Mouse (Mus musculus) intestine, embryonic 14.5 days (tissue): ENCODE results near the gene Kctd20. TPM values are rescaled to one million over a fixed set of nuclear protein-coding genes. Genes with fewer than 3 reads are reported as not detected.

ENCODE experiments used
- ATAC-seq: fragments of 200-750 bp; cut with Nextera tagmentation; replicated peaks from 2 replicates; pipeline ENCODE4 v1.8.0; 2017; ENCODE audit warnings: low read depth, moderate number of reproducible peaks, moderate TSS enrichment, moderate library complexity; ENCODE audit not compliant: low FRiP score, low TSS enrichment
- DNase-seq: peaks from one replicate; pipeline ENCODE4 v3.0.0-alpha.2; 2018; ENCODE audit warnings: low spot score
- H3K27ac ChIP-seq: fragments of 300-500 bp; sonication (generic); 2 replicates; pipeline ENCODE4 v1.5.1; 2014; ENCODE audit warnings: low read depth, mild to moderate bottlenecking, control low read depth
- H3K27me3 ChIP-seq: fragments of 300-500 bp; sonication (generic); replicated peaks from 2 replicates; pipeline ENCODE4 v1.6.1; 2014; ENCODE audit warnings: low read length, control low read depth; ENCODE audit not compliant: control insufficient read depth, insufficient read depth
- H3K36me3 ChIP-seq: fragments of 300-500 bp; sonication (generic); 2 replicates; pipeline ENCODE4 v1.6.1; 2014; ENCODE audit warnings: low read length, control low read depth; ENCODE audit not compliant: control insufficient read depth, insufficient read depth
- H3K4me1 ChIP-seq: fragments of 300-500 bp; sonication (generic); replicated peaks from 2 replicates; pipeline ENCODE4 v1.6.1; 2014; ENCODE audit warnings: low read length, control low read depth, mixed read lengths; ENCODE audit not compliant: control insufficient read depth, insufficient read depth
- H3K4me2 ChIP-seq: fragments of 300-500 bp; sonication (generic); 2 replicates; pipeline ENCODE4 v1.6.1; 2014; ENCODE audit warnings: low read length
- H3K4me3 ChIP-seq: fragments of 300-500 bp; sonication (generic); 2 replicates; pipeline ENCODE4 v1.5.1; 2014; ENCODE audit warnings: low read depth, low read length, control low read depth, mixed read lengths
- H3K9ac ChIP-seq: fragments of 300-500 bp; sonication (generic); 2 replicates; pipeline ENCODE4 v1.6.1; 2014; ENCODE audit warnings: mild to moderate bottlenecking, low read length
- H3K9me3 ChIP-seq: fragments of 300-500 bp; sonication (generic); 2 replicates; pipeline ENCODE4 v1.6.1; 2016; ENCODE audit warnings: low read length, control low read depth; ENCODE audit not compliant: control insufficient read depth
- WGBS: fragments of 180-500 bp; shearing (Covaris S2); extraction: QIAGEN DNeasy Blood & Tissue Kit; methylation state at CpG from one replicate; pipeline ENCODE4 v1.1.7; 2014; 5-methylcytosine and 5-hydroxymethylcytosine counted together
- polyA plus RNA-seq: library from polyadenylated mRNA; unstranded; fragments of >200 nt; fragmentation: Nextera tagmentation; extraction: Ambion mirVana; gene quantifications from 2 replicates; pipeline ENCODE4 v1.2.1, GENCODE M21; 2014

Kctd20 gene
- polyA plus RNA-seq, 1 experiment from 2014 or later, result 72.6 TPM

- H3K9ac ChIP-seq, result no peak overlapping the region
- H3K36me3 ChIP-seq, result no peaks in the 10 kb centered on the region
- 0 out of 2 replicates have a peak, but pooled peaks cover 3% of the 10 kb centered on the region for H3K4me1 ChIP-seq
- DNase-seq (no peak), ATAC-seq (no peak)
- H3K4me2 ChIP-seq, result no peak overlapping the region
- no peak overlapping the region for H3K27ac ChIP-seq
- H3K4me3 ChIP-seq, result no peak overlapping the region
- 31% methylated on average over 2 of the region's 2 CpGs for WGBS
- no peaks in the 10 kb centered on the region for H3K9me3 ChIP-seq
- no peaks in the 10 kb centered on the region for H3K27me3 ChIP-seq
Measured at GRCm38 (mm10) chr17:29015638-29016037, 63.9 kb downstream of the Kctd20 start.

DNA sequence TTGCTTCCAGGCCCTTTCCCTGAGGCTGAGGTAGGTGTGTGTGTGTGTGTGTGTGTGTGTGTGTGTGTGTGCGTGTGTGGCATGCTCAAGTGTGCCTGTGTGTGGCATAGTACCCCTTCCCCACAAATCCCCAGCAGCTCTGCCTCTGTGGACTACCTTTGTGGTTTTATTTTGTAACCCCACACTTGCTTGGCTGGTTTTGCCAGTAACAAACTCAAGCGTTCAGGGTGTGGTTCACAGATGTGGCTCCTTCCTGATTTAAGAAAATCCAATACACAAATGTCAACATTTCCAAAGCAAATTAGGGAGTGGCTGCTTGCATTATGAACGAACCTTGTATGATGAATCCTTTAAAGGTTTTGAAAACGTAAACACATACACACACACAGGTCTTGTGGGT, 65.0 kb downstream of the Kctd20 start:
- Histone ChIP-seq H3K9me3 (no peaks in the 10 kb centered on the region), H3K27ac (no peak overlapping the region), H3K4me1 (0 out of 2 replicates have a peak, but pooled peaks cover 3% of the 10 kb centered on the region), H3K4me2 (no peak overlapping the region), H3K36me3 (no peaks in the 10 kb centered on the region), H3K4me3 (no peak overlapping the region), H3K9ac (no peak overlapping the region), H3K27me3 (no peaks in the 10 kb centered on the region)
- ATAC-seq (no peak), DNase-seq (no peak)
- WGBS, result 84% methylated on average over 4 of the region's 4 CpGs

DNA sequence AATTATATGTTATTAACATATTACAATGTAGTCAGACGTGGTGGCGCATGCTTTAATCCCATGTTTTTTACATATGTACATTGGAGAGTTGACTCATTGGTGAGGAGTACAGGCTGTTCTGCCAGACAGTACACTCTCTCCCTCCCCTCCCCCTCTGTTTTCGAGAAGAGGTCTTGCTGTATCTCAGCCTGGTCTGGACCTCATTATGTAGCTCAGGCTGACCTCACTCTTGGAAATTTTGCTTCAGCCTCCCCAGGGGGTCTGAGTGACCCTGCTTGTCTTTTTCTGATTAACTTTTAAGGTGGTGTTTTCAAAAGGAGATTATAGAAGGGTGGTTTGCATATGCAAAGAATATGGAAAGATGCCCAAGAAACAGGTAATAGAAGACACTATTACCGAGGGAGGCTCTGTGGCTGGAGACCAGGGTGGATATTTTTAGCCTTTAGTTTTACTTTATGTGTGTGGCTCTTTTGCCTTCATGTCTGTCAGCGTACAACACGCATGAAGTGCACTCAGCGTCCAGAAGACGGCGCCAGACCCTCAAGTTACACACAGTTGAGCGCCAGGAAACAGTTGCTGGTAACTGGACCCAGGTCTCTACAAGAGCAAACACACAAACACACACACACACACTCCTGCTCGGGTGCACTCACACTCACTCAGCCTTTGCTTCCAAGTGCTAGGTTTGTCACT, 66.7 kb downstream of the Kctd20 start:
- Histone ChIP-seq H3K36me3 (no peaks in the 10 kb centered on the region), H3K4me3 (no peak overlapping the region), H3K27me3 (no peaks in the 10 kb centered on the region), H3K9me3 (no peaks in the 10 kb centered on the region), H3K4me2 (no peak overlapping the region), H3K4me1 (0 out of 2 replicates have a peak, but pooled peaks cover 6% of the 10 kb centered on the region), H3K9ac (no peak overlapping the region), H3K27ac (no peak overlapping the region)
- ATAC-seq (no peak), DNase-seq (no peak)
- WGBS, result 56% methylated on average over 11 of the region's 11 CpGs

Other genes with a start within 250 kb of the Kctd20 start
- gene AC170998.1, start 225.9 kb upstream of the Kctd20 start, polyA plus RNA-seq, result 4.0 and 4.7 TPM in 2 replicates
- gene Mapk13, start 182.7 kb upstream of the Kctd20 start, polyA plus RNA-seq, result 135 and 136 TPM in 2 replicates
- gene Brpf3, start 150.9 kb upstream of the Kctd20 start, polyA plus RNA-seq, result 11.1 and 12.9 TPM in 2 replicates
- 0.76 and 1.1 TPM in 2 replicates for gene Pnpla1, start 93.5 kb upstream of the Kctd20 start, polyA plus RNA-seq
- 3.6 and 4.5 TPM in 2 replicates for gene 4930539E08Rik, start 36.6 kb upstream of the Kctd20 start, polyA plus RNA-seq
- not detected in 2 replicates for gene Pxt1, start 8.1 kb upstream of the Kctd20 start, polyA plus RNA-seq
- 91.6 and 108 TPM in 2 replicates for gene Stk38, start 56.0 kb downstream of the Kctd20 start, polyA plus RNA-seq
- 585 and 647 TPM in 2 replicates for gene Srsf3, start 80.7 kb downstream of the Kctd20 start, polyA plus RNA-seq
- 55.5 and 75.7 TPM in 2 replicates for gene Cdkn1a, start 139.0 kb downstream of the Kctd20 start, polyA plus RNA-seq
- 0.26 and 0.71 TPM in 2 replicates for gene Rab44, start 162.2 kb downstream of the Kctd20 start, polyA plus RNA-seq